8 mouse cellular contexts compared by ENCODE assay signal in genomic region chr4:126286492-126286891, GRCm38 (mm10). TPM values are rescaled to one million over a fixed set of nuclear protein-coding genes. Genes with fewer than 3 reads are reported as not detected.
DNase-seq lines count a peak whose midpoint lies in the region; ATAC-seq and TF ChIP-seq lines count a peak whose summit lies in the region.

Gene Col8a2, plus strand, starts transcription at chr4:126286793.

- H3K9ac ChIP-seq in hindbrain, embryonic 11.5 days (ENCODE audit: low read depth, low read length) = peak within 1 kb of the TSS; percentile 38; the same call in 1 of the 2 replicates
- no peak within 1 kb of the TSS for H3K9ac ChIP-seq in liver, embryonic 13.5 days
- no peak within 1 kb of the TSS for H3K9ac ChIP-seq in neural tube, embryonic 15.5 days (replicated peaks)

- H3ac ChIP-seq in C2C12 (ENCODE audit: control insufficient read depth, insufficient read length, low read depth) = peak within 1 kb of the TSS; percentile 25

- H3K36me3 ChIP-seq in C2C12 (ENCODE audit: control insufficient read depth, insufficient read depth) = no peaks in the 10 kb centered on the region
- no peaks in the 10 kb centered on the region for H3K36me3 ChIP-seq in hindbrain, embryonic 11.5 days (ENCODE audit: control insufficient read depth, insufficient read depth, low read length)
- no peaks in the 10 kb centered on the region for H3K36me3 ChIP-seq in liver, embryonic 13.5 days
- no peaks in the 10 kb centered on the region for H3K36me3 ChIP-seq in neural tube, embryonic 15.5 days

- H3K27me3 ChIP-seq in C2C12 (ENCODE audit: control insufficient read depth, insufficient read depth, insufficient read length) = peaks cover 23% of the 10 kb centered on the region
- H3K27me3 ChIP-seq in hindbrain, embryonic 11.5 days (ENCODE audit: control insufficient read depth, insufficient read depth, low read length) = peaks cover 28% of the 10 kb centered on the region
- peaks cover 85% of the 10 kb centered on the region for H3K27me3 ChIP-seq in liver, embryonic 13.5 days
- peaks cover 62% of the 10 kb centered on the region for H3K27me3 ChIP-seq in neural tube, embryonic 15.5 days (replicated peaks)

- H3K4me2 ChIP-seq in hindbrain, embryonic 11.5 days (replicated peaks; ENCODE audit: low read depth, low read length) = peak within 1 kb of the TSS; percentile 37
- H3K4me2 ChIP-seq in liver, embryonic 13.5 days = peak within 1 kb of the TSS; percentile 57
- peak within 1 kb of the TSS; percentile 51 for H3K4me2 ChIP-seq in neural tube, embryonic 15.5 days

- H3K79me3 ChIP-seq in C2C12 (ENCODE audit: low read depth) = no peaks in the 10 kb centered on the region

- peaks cover 3% of the 10 kb centered on the region for H3K4me1 ChIP-seq in brown adipose tissue, adult 24 weeks (ENCODE audit: control insufficient read depth, insufficient read depth, insufficient read length, low read length)
- H3K4me1 ChIP-seq in hindbrain, embryonic 11.5 days (replicated peaks; ENCODE audit: control insufficient read depth, insufficient read depth, low read length) = no peaks in the 10 kb centered on the region
- peaks cover 7% of the 10 kb centered on the region for H3K4me1 ChIP-seq in liver, embryonic 13.5 days (replicated peaks)
- H3K4me1 ChIP-seq in neural tube, embryonic 15.5 days = peaks cover 13% of the 10 kb centered on the region

- no peaks in the 10 kb centered on the region for H3K9me3 ChIP-seq in hindbrain, embryonic 11.5 days (ENCODE audit: control insufficient read depth, low read length)
- H3K9me3 ChIP-seq in liver, embryonic 13.5 days (replicated peaks) = no peaks in the 10 kb centered on the region
- no peaks in the 10 kb centered on the region for H3K9me3 ChIP-seq in neural tube, embryonic 15.5 days (replicated peaks)

- no peaks in the 10 kb centered on the region for H3K79me2 ChIP-seq in C2C12 (ENCODE audit: control insufficient read depth, insufficient read depth)

- TF ChIP-seq CTCF in C2C12 (IDR thresholded peaks at IDR 0.05; ENCODE audit: control insufficient read depth, insufficient read depth, insufficient read length) = no peak

- WGBS in hindbrain, embryonic 11.5 days = 3% methylated on average over 26 of the region's 42 CpGs
- 3% methylated on average over 42 of the region's 42 CpGs for WGBS in liver, embryonic 13.5 days (ENCODE audit: insufficient replicate concordance)
- 1% methylated on average over 37 of the region's 42 CpGs for WGBS in neural tube, embryonic 15.5 days

- DNase-seq in hindbrain, embryonic 11.5 days (ENCODE audit: low spot score) = peak; percentile 44
- no peak for DNase-seq in liver, embryonic 13.5 days
- no peak for DNase-seq in right cerebral cortex, adult 18-20 months
- DNase-seq in cerebellum, postnatal 14 days = no peak
- no peak for DNase-seq in gastrocnemius, postnatal 36 days

- no peak within 1 kb of the TSS for H3K27ac ChIP-seq in brown adipose tissue, adult 24 weeks (replicated peaks; ENCODE audit: low read depth, low read length)
- no peak within 1 kb of the TSS for H3K27ac ChIP-seq in hindbrain, embryonic 11.5 days (ENCODE audit: low read depth, low read length)
- H3K27ac ChIP-seq in liver, embryonic 13.5 days = no peak within 1 kb of the TSS
- H3K27ac ChIP-seq in neural tube, embryonic 15.5 days (replicated peaks) = 0 out of 2 replicates have a peak within 1 kb of the TSS, but pooled peaks have one; percentile 41

- intact Hi-C loops in gastrocnemius, postnatal 36 days (cut with DNase I) = no loop called here

- ATAC-seq in hindbrain, embryonic 11.5 days (ENCODE audit: low FRiP score) = no peak
- ATAC-seq in liver, embryonic 13.5 days (ENCODE audit: low read depth) = 0 out of 2 replicates have a peak, but pooled peaks have one; percentile 45
- no peak for ATAC-seq in neural tube, embryonic 15.5 days (ENCODE audit: low FRiP score)

- H3K4me3 ChIP-seq in C2C12 (ENCODE audit: insufficient read depth, poor library complexity, severe bottlenecking) = no peak within 1 kb of the TSS
- H3K4me3 ChIP-seq in brown adipose tissue, adult 24 weeks (ENCODE audit: insufficient read depth, low read depth, low read length) = peak within 1 kb of the TSS; percentile 47
- peak within 1 kb of the TSS; percentile 26 for H3K4me3 ChIP-seq in hindbrain, embryonic 11.5 days (ENCODE audit: low read depth, low read length)
- H3K4me3 ChIP-seq in liver, embryonic 13.5 days (replicated peaks) = peak within 1 kb of the TSS; percentile 50
- peak within 1 kb of the TSS; percentile 32 for H3K4me3 ChIP-seq in neural tube, embryonic 15.5 days (replicated peaks)

TF ChIP-seq in C2C12, 6 proteins besides CTCF, POLR2A, EP300 and RAD21:
- TF ChIP-seq MAX (IDR thresholded peaks at IDR 0.05) = no peak
- no peak for TF ChIP-seq MYOD1 (IDR thresholded peaks at IDR 0.05; ENCODE audit: control insufficient read depth, insufficient read length, low read depth)
- no peak for TF ChIP-seq MYOG (IDR thresholded peaks at IDR 0.05; ENCODE audit: control insufficient read depth, extremely low read depth, insufficient read length)
- TF ChIP-seq FOSL1 (IDR thresholded peaks at IDR 0.05; ENCODE audit: insufficient read depth, low read length, poor library complexity, severe bottlenecking) = no peak
- TF ChIP-seq CEBPB (IDR thresholded peaks at IDR 0.05; ENCODE audit: low read depth) = no peak
- no peak for TF ChIP-seq USF1 (IDR thresholded peaks at IDR 0.05; ENCODE audit: low read depth)

RNA-seq across cellular contexts. Expression of gene Col8a2, which starts in this region (rescaled TPM):
- polyA plus RNA-seq in C2C12 (2012; fragmentation: generic; extraction: Trizol) = 0.62 TPM
- polyA plus RNA-seq in brown adipose tissue, adult 24 weeks (2012; ENCODE audit: insufficient read depth, insufficient read length, missing spikeins) = not detected in 2 replicates
- 15.6 and 17.4 TPM in 2 replicates for polyA plus RNA-seq in hindbrain, embryonic 11.5 days (2014; fragmentation: Nextera tagmentation; extraction: Ambion mirVana)
- polyA plus RNA-seq in liver, embryonic 13.5 days (2015; fragmentation: Nextera tagmentation; extraction: Ambion mirVana) = 0.99 and 1.2 TPM in 2 replicates
- polyA plus RNA-seq in neural tube, embryonic 15.5 days (2015; fragmentation: Nextera tagmentation; extraction: Ambion mirVana) = 7.4 and 9.8 TPM in 2 replicates
- 1 to 10 TPM; 1.6 to 2.2 TPM for total RNA-seq in gastrocnemius, postnatal 36 days (2021)
